Mouse (Mus musculus) kidney, adult 2 months (tissue): Measurements from ENCODE around the gene Disp2.

Source experiments
- CTCF ChIP-seq: fragments of 200-500 bp; conservative IDR thresholded peaks from 2 replicates; pipeline ENCODE4 v1.5.1; 2011; ENCODE audit warnings: low read depth, mild to moderate bottlenecking, control low read depth, low read length, moderate library complexity, mixed read lengths; ENCODE audit not compliant: insufficient read depth, insufficient read length
- POLR2A ChIP-seq: fragments of 200-500 bp; IDR thresholded peaks from one replicate; pipeline ENCODE4 v1.6.1; 2011; ENCODE audit warnings: low read depth, low read length, control low read depth

GRCm38 (mm10) chr2:118754143-118754542 lies 25.4 kb upstream of the Disp2 start:
- no peak for TF ChIP-seq CTCF
- no peak for TF ChIP-seq POLR2A
